In genomic region chr16:74182509-74183113, GRCm38 (mm10) we compare ENCODE assay signal across 11 mouse cellular contexts.
DNase-seq lines count a peak whose midpoint lies in the region; ATAC-seq and TF ChIP-seq lines count a peak whose summit lies in the region.
"Had no signal": no experiment of that assay in that cellular context is flagged by ENCODE, and none has a peak within 500 bp of the region (broad histone marks: within the 10 kb centered on the region; RNA-seq: fewer than 3 reads in every experiment).

No protein-coding gene starts in this region.

- ATAC-seq in limb, embryonic 14.5 days (ENCODE audit: low FRiP score, low read depth), result no peak
- ATAC-seq: intestine, embryonic 15.5 days had no signal

- H3K4me3 ChIP-seq in limb, embryonic 14.5 days (replicated peaks; ENCODE audit: low read length), result no peak overlapping the region
- H3K4me3 ChIP-seq in limb, embryonic 10.5 days, result no peak overlapping the region
- H3K4me3 ChIP-seq: embryonic facial prominence, embryonic 15.5 days; intestine, embryonic 15.5 days had no signal

- H3K27me3 ChIP-seq in limb, embryonic 14.5 days (ENCODE audit: control insufficient read depth, insufficient read depth, low read length), result no peaks in the 10 kb centered on the region
- H3K27me3 ChIP-seq in limb, embryonic 10.5 days (ENCODE audit: low read depth, poor library complexity, severe bottlenecking), result no peaks in the 10 kb centered on the region
- H3K27me3 ChIP-seq: embryonic facial prominence, embryonic 15.5 days; intestine, embryonic 15.5 days had no signal

- TF ChIP-seq POLR2A in limb, embryonic 14.5 days (IDR thresholded peaks at IDR 0.05; ENCODE audit: borderline replicate concordance, extremely low read depth, insufficient read depth, insufficient read length), result no peak

- no peak overlapping the region for H3K9ac ChIP-seq in limb, embryonic 14.5 days (ENCODE audit: low read depth, low read length, severe bottlenecking)
- H3K9ac ChIP-seq: embryonic facial prominence, embryonic 15.5 days; intestine, embryonic 15.5 days had no signal

- no peaks in the 10 kb centered on the region; the same call in 1 of the 2 replicates for H3K4me1 ChIP-seq in limb, embryonic 14.5 days (ENCODE audit: control insufficient read depth, insufficient read depth, low read length)
- peaks cover 8% of the 10 kb centered on the region; the same call in 1 of the 2 replicates for H3K4me1 ChIP-seq in limb, embryonic 10.5 days
- H3K4me1 ChIP-seq: embryonic facial prominence, embryonic 15.5 days; intestine, embryonic 15.5 days had no signal

- no peak overlapping the region for H3K4me2 ChIP-seq in limb, embryonic 14.5 days (replicated peaks; ENCODE audit: low read depth, low read length, severe bottlenecking)
- H3K4me2 ChIP-seq: embryonic facial prominence, embryonic 15.5 days; intestine, embryonic 15.5 days had no signal

- H3K36me3 ChIP-seq in limb, embryonic 14.5 days (ENCODE audit: control insufficient read depth, insufficient read depth, low read length), result no peaks in the 10 kb centered on the region
- H3K36me3 ChIP-seq in limb, embryonic 10.5 days, result no peaks in the 10 kb centered on the region
- H3K36me3 ChIP-seq: embryonic facial prominence, embryonic 15.5 days; intestine, embryonic 15.5 days had no signal

- no peaks in the 10 kb centered on the region for H3K9me3 ChIP-seq in limb, embryonic 14.5 days (ENCODE audit: control insufficient read depth, low read length)
- no peaks in the 10 kb centered on the region for H3K9me3 ChIP-seq in limb, embryonic 10.5 days (replicated peaks)
- H3K9me3 ChIP-seq: embryonic facial prominence, embryonic 15.5 days; intestine, embryonic 15.5 days had no signal

- DNase-seq in cerebellum, postnatal 14 days, result peak; percentile 64 to 66
- DNase-seq in cerebellum, adult 11-12 months, result no peak
- DNase-seq in limb, embryonic 14.5 days (ENCODE audit: low spot score), result peak; percentile 43
- no peak for DNase-seq in limb, embryonic 10.5 days (ENCODE audit: low spot score)
- peak; percentile 45 for DNase-seq in brain, adult 2 months (ENCODE audit: low read depth, low spot score)
- DNase-seq in kidney, postnatal 4 days, result peak; percentile 11 to 15
- no peak for DNase-seq in c-Kit-positive CD71-positive TER-119-positive erythroid progenitor cells, embryonic 14.5 days (ENCODE audit: low spot score)
- DNase-seq in spleen, adult 12 weeks (ENCODE audit: low spot score), result no peak

- 36% methylated on average over 3 of the region's 3 CpGs for WGBS in limb, embryonic 14.5 days
- 78% methylated on average over 3 of the region's 3 CpGs for WGBS in limb, embryonic 10.5 days

- H3K27ac ChIP-seq in limb, embryonic 14.5 days (replicated peaks; ENCODE audit: low read depth, low read length), result no peak overlapping the region
- no peak overlapping the region for H3K27ac ChIP-seq in limb, embryonic 10.5 days
- H3K27ac ChIP-seq: embryonic facial prominence, embryonic 15.5 days; intestine, embryonic 15.5 days; stomach, postnatal 0 days had no signal

Comparison
In these comparisons a context has a peak if more than half of its experiments do, and no peak if none do; other contexts are left out.
1. DNase-seq: peak in cerebellum, postnatal 14 days (2 of 2), limb, embryonic 14.5 days (single experiment), brain, adult 2 months (single experiment) and kidney, postnatal 4 days (2 of 2); none in cerebellum, adult 11-12 months (single experiment), limb, embryonic 10.5 days (single experiment), c-Kit-positive CD71-positive TER-119-positive erythroid progenitor cells, embryonic 14.5 days (single experiment) and spleen, adult 12 weeks (single experiment).